Mouse (Mus musculus) CD8-positive naive resting alpha-beta T cell, adult 57 days (primary cell): ENCODE measurements around the gene Gpr156. TPM values are rescaled to one million over a fixed set of nuclear protein-coding genes. Genes with fewer than 3 reads are reported as not detected.

Experiments used
- total RNA-seq: library from RNA; stranded (reverse); gene quantifications from one replicate; pipeline ENCODE4 v1.2.4, GENCODE M21; 2023

Gpr156 gene
- 0.28 TPM for total RNA-seq

DNA sequence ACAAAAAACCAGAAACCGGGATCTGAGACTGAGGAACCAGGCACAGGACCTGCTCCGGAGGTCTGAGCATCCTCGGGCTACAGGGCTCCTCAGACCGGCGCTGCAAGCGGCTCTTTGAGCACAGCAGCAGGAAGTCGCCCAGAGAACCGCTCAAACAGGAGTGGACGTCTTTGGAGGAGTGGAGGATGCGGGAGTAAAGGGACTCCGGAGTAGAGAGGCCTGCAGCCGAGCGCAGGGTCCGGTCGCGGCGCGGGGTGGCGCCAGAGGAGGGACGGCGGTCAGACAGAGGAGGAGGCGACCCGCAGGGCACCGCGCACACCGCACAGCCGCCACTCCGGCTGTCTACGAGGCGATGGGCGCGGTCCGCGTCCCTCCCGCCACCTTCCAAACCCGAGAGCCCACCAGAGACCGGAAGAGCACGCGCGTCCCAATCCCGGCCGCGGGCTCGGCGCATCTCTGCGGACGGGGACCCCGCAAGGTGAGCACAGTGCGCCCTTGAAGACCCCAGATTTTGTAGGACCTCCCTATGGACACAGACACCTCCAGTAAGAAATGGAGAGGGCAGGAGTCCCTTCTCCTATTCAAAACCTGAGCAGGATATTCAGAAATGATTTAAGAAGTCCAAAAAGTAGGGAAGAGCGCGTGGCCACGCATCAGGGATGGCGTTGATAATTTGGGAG, at the start of gene Gpr156:
TSS of gene Gpr156 (plus strand) at position 359 of the 680 bp plus-strand sequence.

DNA sequence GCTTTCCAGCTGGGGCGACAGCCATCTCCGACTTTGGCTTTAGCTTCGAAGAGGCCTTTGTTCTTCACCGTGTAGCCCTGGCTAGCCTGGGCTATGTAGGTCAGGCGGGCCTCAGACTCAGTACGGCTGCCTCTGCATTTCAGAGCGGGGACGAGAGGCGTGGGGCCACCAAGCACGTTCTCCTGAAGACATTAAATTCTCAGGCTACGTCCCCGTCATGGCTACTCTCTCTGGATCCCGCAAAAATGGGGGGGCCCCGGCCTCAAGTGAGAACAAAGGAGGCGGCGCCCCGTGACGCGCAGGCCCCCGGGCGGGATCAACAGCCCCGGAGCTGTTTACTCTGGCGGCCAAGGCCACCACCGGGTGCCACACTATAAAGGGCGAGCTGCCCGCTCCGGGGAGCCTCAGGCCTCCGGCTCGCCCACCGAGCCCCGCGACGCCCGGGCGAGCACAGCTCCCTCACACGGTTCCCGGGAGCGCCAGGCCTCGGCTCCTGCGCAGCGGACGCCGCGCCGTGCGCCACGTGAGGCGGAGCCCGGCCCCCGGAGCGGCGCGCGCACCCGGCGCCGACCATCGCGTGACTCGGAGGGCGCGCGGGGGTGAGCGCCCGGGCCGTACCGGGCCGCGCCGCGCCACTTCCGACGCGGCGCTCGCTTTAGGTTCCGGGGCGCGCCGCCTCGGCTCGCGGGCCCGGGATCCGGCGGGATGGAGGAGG, 48.3 kb upstream of the Gpr156 start, which contains the start of gene Lrrc58:
TSS of gene Lrrc58 (plus strand) at position 599 of the 715 bp plus-strand sequence.

Other genes with a start within 250 kb of the Gpr156 start
- gene Fstl1, start 139.6 kb upstream of the Gpr156 start, total RNA-seq, result 0.24 TPM
- not detected for gene Gm36028, start 55.4 kb upstream of the Gpr156 start, total RNA-seq
- 34.0 TPM for gene Lrrc58, start 48.1 kb upstream of the Gpr156 start, total RNA-seq
- gene Gsk3b, start 172.5 kb downstream of the Gpr156 start, total RNA-seq, result 76.6 TPM